Mouse (Mus musculus): ENCODE measurements around the gene Ear6.
"Not testable (repeated sequence)": the region's sequence is repeated elsewhere in the genome, so short reads cannot be mapped to it uniquely, and the experiment has no call there.

Gene Ear6

GRCm38 (mm10) chr14:51853399-51853798, at the start of gene Ear6:
Ear6 (plus strand) TSS chr14:51853699.
- no peak for DNase-seq (ENCODE audit: low read depth, low spot score)

DNA sequence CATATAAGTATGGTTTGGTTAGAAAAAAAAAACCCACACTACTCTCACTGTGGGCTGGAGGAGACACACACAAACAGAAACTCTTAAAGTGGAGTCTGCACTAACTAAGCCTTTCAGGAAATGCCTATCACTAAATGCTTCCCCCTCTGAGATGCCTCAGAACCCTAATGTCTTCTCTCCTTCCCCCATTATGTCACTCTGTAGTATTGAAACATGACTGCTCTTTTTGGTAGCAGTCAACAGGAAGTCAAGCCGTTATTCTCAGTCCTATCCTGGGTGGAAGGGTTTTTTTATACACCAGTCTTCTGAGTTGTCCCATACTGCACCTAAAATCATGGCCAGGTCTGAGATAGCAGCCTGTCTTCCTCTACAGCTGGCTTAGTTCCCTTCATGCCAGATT, 26.9 kb upstream of the Ear6 start:
- no peak for DNase-seq (ENCODE audit: low read depth, low spot score)

GRCm38 (mm10) chr14:51827842-51828241, 25.7 kb upstream of the Ear6 start:
- not testable (repeated sequence) for DNase-seq (ENCODE audit: low read depth, low spot score)

GRCm38 (mm10) chr14:51829188-51829587, 24.3 kb upstream of the Ear6 start:
- DNase-seq (ENCODE audit: low read depth, low spot score), result no peak

DNA sequence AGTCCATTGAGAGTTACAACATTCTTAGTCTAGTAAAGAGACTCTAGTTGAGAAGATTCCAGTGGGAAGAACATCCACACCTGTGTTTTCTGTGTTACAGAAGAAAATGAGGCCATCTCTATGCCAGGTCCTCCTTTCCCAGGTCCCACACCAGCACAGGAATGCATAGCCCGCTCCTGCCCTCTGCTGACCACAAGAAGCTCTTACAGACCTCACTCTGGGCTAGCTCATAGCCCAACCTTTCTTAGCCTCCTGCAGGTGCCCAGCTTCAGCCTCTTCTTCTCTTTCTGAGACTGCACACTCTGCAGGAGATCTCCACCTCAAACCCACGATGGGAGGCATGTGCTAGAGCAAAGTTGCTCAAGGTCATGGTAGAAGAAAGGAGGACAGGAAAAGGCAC, 15.0 kb upstream of the Ear6 start:
- peak; percentile 39 for DNase-seq (ENCODE audit: low read depth, low spot score)

DNA sequence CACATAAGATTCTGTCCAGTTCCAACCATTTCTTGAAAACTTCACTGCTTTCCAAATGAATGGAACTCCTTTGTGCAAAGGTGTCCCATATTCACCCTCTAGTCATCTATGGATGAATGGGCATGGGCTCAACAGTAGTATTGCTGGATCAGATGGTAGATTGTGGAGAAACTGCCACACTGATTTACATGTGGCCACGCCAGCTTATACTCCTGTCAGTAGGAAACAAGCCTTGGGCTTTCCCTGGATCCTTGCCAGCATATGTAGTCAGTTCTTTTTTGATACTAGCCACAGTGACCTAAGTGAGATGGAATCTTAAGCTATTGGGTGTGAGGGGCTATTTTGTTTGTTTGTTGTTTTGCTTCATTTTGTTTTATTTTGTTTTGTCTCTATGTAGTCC, 11.2 kb upstream of the Ear6 start:
- DNase-seq (ENCODE audit: low read depth, low spot score), result no peak

DNA sequence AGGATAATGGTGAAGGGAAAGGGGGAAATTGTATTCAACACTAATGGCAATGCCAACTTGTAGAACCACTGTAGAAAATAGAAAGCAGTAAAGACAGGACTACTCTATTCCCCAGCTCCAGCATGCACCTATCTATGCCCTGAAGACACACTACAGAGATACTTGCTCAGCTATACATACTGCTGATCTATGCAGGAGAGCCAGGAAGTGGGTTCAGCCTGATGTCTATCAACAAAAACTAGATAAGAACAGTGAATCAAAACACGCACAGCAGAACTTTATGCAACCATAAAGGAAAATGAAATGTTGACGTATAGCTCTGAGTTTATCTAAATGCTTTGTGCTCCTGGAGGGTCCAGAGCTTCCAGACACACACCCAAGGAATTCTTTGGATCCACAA, 10.7 kb upstream of the Ear6 start:
- no peak for DNase-seq (ENCODE audit: low read depth, low spot score)

- DNase-seq (ENCODE audit: low read depth, low spot score), result no peak
Measured at GRCm38 (mm10) chr14:51843882-51844281, 9.6 kb upstream of the Ear6 start.

GRCm38 (mm10) chr14:51846566-51846965, 6.9 kb upstream of the Ear6 start:
- DNase-seq (ENCODE audit: low read depth, low spot score), result no peak

GRCm38 (mm10) chr14:51851006-51851405, 2.5 kb upstream of the Ear6 start:
- DNase-seq (ENCODE audit: low read depth, low spot score), result not testable (repeated sequence)

GRCm38 (mm10) chr14:51855280-51855679, 1.8 kb downstream of the Ear6 start:
- DNase-seq (ENCODE audit: low read depth, low spot score), result not testable (repeated sequence)

DNA sequence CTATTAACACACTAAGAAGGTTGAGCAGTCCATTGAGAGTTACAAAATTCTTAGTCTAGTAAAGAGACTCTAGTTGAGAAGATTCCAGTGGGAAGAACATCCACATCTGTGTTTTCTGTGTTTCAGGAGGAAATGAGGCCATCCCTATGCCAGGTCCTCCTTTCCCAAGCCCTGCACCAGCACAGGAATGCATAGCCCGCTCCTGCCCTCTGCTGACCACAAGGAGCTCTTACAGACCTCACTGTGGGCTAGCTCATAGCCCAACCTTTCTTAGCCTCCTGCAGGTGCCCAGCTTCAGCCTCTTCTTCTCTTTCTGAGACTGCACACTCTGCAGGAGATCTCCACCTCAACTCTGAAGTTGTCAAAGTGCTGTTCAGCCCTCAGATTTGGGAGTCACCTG, 10.1 kb downstream of the Ear6 start:
- DNase-seq (ENCODE audit: low read depth, low spot score), result not testable (repeated sequence)

- no peak for DNase-seq (ENCODE audit: low read depth, low spot score)
Measured at GRCm38 (mm10) chr14:51870756-51871155, 17.3 kb downstream of the Ear6 start.

DNA sequence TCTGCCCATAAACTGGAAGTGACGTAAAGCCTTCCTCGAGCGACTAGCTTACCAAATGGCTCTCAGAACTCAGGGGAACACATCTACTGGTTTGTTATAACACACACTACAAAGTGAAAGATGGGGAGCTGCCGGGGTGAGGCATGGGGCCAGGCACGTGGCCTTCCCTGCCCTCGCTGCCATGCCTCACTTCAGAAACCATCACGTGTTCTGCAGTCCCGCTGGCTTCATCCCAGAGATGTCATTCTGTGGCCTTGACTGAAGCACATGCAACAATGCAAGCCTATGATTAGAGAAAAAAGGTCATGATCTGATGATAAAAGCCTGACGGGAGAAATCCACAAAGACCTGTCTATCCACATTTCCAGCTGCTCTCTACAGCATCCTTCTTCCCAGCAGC, 18.2 kb downstream of the Ear6 start:
- DNase-seq (ENCODE audit: low read depth, low spot score), result no peak

- no peak for DNase-seq (ENCODE audit: low read depth, low spot score)
Measured at GRCm38 (mm10) chr14:51877517-51877916, 24.0 kb downstream of the Ear6 start.

DNA sequence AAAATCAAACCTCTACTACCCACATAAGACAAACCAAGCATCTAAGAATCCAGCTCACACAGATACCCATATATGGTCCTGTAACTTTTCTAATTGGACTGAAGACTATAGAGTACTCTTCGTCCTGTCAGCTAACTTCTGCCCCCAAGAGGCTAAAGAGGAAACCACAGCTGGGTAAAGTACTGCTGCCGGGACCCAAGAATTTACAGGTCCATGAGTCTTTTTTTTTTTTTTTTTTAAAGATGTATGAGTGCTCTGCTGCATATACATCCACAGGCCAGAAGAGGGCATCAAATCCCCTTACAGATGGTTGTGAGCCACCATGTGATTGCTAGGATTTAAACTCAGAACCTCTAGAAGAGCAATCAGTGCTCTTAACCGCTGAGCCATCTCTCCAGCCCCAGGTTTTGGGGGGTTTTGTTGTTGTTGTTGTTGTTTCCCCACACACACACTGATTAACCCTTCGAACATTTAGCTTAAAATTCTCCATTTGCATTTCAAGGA, 30.1 kb downstream of the Ear6 start:
- DNase-seq (ENCODE audit: low read depth, low spot score), result peak; percentile 94

DNA sequence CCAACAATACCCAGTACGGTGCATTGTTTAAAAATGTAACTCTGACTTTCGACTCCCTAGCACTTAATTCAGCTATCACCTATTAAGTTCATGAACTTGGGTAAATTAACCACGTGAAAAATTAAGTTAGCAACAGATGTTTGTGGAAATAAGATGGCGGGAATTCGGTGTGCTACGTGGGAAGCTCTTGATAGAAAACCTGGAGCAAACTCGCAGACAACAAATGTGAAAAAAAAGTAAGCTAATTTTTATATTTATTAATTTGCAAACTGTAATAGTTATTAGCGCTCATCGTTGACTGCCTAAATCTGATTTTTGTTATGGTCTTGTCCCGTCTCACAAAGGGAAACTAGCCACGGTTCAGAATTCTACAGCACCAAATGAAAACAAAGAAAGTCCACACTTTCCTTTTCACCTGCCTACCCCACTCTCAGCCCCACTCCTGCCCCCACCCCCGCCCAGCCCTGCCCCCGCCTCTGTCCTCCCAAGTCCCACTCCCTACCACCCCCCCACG, 30.6 kb downstream of the Ear6 start:
- peak; percentile 32 for DNase-seq (ENCODE audit: low read depth, low spot score)

- peak; percentile 99 for DNase-seq (ENCODE audit: low read depth, low spot score)
Measured at GRCm38 (mm10) chr14:51884598-51885331, 31.3 kb downstream of the Ear6 start, which contains the start of gene Mettl17. Mettl17 (plus strand) TSS chr14:51884842.

DNA sequence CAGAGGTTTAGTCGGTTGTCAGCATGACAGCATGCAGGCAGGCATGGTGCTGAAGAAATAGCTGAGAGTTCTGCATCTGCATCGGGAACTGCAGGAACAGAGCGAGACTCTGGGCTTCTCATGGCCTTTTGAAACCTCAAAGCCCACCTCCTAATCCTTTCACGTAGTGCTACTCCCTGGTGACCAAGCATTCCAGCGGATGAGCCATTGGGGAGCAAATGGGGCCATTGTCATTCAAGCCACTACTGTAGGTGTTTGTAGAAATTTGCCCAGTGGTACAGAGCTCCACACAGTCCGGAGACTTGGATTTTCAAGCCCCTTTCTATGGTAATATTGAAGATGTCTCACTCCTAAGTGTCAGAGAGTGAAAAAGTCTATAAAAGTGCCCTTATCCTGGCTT, 32.6 kb downstream of the Ear6 start:
- peak; percentile 48 for DNase-seq (ENCODE audit: low read depth, low spot score)

GRCm38 (mm10) chr14:51889833-51890232, 36.3 kb downstream of the Ear6 start:
- peak; percentile 2 for DNase-seq (ENCODE audit: low read depth, low spot score)

DNA sequence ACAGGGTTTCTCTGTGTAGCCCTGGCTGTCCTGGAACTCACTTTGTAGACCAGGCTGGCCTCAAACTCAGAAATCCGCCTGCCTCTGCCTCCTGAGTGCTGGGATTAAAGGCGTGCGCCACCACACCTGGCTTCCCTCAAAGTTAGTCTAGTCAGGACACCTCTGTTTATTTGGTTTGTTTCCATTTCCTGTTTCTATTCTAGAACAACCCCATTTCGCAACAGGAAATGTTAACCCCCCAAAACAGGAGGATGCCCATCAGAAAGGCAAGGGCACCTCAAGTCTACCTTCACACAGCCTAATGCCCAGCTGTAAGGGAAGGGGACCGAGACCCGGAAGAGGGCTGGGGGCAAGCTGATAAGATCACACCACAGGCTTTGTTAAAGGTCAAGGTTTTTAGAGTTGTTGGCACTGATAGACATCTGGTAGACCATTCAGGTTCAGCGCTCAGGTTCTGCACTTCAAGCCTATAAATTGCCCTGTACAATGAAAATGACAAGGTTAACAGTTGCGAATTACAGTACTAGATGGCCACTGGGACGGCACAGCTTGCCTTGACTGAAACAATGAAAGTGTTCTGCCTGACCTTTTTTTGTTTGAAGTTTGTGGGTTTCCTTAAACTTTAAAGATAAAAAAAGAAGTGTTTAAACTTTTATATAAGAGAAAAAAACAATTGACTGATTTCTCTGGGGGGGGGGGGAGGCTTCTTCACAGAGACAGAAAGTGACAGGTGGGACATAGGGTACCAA, 38.9 kb downstream of the Ear6 start, which contains the start of gene Slc39a2:
Slc39a2 (plus strand) TSS at position 699 of the 749 bp plus-strand sequence.
- DNase-seq (ENCODE audit: low read depth, low spot score), result peak; percentile 48

DNA sequence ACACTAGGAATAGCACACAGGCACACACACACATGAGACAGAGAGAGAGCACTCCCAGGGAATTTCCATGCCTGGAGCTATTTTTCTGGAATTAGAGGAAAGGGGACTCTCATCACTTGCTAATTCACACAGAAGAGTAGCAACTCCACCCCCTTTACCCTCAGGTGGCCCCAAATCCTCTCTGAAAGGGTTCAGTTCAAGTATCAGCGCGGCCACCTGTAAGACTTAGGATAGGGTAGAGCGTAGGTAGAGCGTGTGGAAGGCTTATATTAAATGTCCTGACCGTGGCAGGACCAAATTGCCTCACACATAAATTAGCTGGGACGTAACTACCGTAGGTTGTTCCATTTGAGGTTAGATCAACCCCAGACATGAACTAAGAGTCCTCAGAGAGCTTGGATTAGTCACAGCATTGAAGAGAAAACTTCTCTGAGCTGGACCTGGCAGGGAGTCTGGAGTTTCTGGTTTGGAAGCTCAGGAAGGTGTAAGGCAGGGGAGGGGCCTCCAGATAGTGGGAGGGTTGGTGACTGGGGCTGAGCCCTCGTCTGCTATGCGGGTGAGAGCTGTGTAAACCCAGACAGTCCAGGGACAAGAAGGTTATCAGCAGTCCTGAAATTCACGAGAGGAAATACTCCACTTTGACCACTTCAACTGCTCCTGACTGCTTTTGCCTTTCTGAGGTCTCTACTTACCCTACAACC, 39.7 kb downstream of the Ear6 start:
- DNase-seq (ENCODE audit: low read depth, low spot score), result peak; percentile 28
